Mouse (Mus musculus) forelimb bud, embryonic 11.5 days (tissue): ENCODE data around the gene Rapsn.

Source experiments
- DNase-seq: peaks from one replicate; pipeline ENCODE4 v3.0.0-alpha.2; 2012; ENCODE audit warnings: low read depth, low spot score

Rapsn gene

DNA sequence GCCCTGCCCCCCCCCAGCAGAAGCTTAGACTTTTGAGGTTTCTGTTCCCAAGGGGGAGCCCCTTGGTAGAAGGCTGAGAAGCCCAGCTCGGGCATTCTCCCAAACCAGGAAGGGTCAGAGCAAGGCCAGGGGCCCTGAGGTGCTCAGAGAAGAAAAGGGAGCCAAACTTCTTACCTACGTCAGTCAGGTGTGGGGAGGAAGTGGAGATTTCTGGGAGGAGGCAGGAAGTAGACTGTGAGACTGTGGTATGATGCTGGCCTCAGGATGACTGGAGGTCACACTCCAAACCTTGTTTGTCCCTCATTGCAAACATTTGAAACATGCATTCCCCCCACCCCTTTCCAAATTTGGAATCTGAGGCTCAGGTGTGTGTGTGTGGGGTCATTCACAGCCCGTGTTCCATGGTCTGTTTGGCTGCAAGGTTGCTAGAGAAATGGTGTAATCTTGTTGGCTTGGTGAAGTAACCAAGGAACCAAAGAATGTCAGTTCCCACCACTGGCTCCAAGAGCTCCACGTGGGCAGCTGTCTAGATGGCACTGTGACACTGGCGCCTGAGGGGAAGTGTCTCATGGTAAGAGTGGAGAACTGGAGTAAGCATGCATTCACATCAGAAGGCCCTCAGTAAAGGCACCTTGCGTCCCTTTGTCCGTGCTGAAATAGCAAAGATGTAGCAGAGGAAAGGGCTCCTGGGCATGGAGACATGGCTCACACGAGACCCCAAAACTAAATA is 45.5 kb downstream of the Rapsn start:
- no peak for DNase-seq

- DNase-seq: no peak
Observed at GRCm38 (mm10) chr2:91081775-91082695, 46.6 kb downstream of the Rapsn start, which contains the start of gene Spi1. Spi1 (plus strand) TSS chr2:91082390.

- no peak for DNase-seq
Observed at GRCm38 (mm10) chr2:91082844-91083243, 47.4 kb downstream of the Rapsn start.

DNA sequence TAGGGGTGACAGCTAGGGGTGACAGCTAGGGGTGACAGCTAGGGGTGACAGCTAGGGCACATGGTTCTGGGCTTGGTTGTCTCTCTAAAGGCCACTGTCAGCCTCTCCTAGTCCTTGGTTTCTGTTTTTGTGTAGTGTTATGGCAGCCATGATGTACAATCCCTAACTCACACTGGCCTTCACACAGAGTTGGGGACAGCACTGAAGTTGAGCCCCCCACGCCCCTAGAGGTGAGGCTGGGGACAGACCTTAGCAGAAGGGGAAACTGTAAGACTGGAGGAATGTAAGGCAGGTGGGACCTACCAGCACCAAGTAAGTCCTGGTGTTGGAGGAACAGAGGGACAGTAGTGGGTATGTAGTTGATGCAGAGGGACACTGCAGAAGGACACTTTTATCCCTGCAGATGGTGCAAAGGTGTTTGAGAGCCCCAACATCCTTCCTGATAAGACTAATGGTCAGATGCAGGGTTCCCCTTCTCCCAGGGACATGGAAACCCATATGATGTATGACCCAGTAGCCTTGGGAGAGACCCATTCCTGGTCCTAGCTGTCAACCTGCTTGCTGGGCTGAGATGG is 48.0 kb downstream of the Rapsn start:
- DNase-seq: no peak

GRCm38 (mm10) chr2:91084179-91084820 is 48.9 kb downstream of the Rapsn start:
- DNase-seq: no peak

GRCm38 (mm10) chr2:91085494-91086391 is 50.3 kb downstream of the Rapsn start:
- DNase-seq: no peak

- no peak for DNase-seq
Observed at GRCm38 (mm10) chr2:91086392-91087237, 51.2 kb downstream of the Rapsn start.

GRCm38 (mm10) chr2:91087453-91087852 is 52.0 kb downstream of the Rapsn start:
- DNase-seq: no peak

DNA sequence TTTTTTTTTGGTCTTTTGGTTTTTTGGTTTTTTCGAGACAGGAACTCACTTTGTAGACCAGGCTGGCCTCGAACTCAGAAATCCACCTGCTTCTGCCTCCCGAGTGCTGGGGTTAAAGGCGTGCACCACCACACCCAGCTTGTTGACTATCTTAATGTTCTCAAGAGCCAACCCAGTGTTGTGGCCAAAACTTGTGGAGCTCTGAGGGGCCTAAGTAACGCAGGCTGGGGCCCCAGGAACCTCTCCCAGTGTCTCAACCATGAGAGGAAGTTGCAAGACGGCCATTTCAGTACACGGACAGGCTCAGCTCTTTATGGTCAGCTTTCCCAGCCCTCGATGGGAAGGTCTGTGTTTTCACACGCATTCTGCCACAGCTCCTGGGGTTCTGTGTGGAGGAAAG is 53.6 kb downstream of the Rapsn start:
- DNase-seq: no peak

DNA sequence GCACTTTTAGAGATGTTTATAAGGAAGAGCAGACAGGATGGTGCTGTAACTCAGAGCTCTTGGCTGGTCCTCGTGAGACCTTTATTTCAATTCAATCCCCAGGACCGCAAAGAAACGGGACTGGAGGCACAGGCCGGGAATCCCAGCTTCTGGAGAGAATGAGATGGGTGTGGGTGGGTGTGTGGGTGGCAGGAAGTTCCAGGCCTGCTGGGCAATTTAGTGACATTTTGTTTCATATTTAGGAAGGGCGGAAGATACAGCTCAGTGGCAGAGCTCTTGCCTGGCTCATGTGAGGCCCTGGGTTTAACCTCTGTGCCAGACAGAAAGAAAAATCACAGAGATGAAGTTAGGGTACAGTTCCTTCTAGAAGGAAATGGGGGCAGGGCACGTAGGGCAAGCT is 54.8 kb downstream of the Rapsn start:
- DNase-seq: no peak

- DNase-seq: no peak
Observed at GRCm38 (mm10) chr2:91090827-91091226, 55.4 kb downstream of the Rapsn start.
